Comparison of ENCODE assay signal across 25 mouse cellular contexts in genomic region chr15:84744308-84744707, GRCm38 (mm10). TPM values are rescaled to one million over a fixed set of nuclear protein-coding genes. Genes with fewer than 3 reads are reported as not detected.
DNase-seq lines count a peak whose midpoint lies in the region; ATAC-seq lines count a peak whose summit lies in the region.
"Had no signal": no experiment of that assay in that cellular context is flagged by ENCODE, and none has a peak within 500 bp of the region (broad histone marks: within the 10 kb centered on the region; RNA-seq: fewer than 3 reads in every experiment).

No protein-coding gene starts in this region.

- 15% methylated on average over 2 of the region's 2 CpGs for WGBS in embryonic facial prominence, embryonic 13.5 days
- WGBS in embryonic facial prominence, embryonic 10.5 days, result 16% methylated on average over 2 of the region's 2 CpGs
- WGBS in intestine, embryonic 15.5 days, result 25% methylated on average over 2 of the region's 2 CpGs
- 28% methylated on average over 2 of the region's 2 CpGs for WGBS in intestine, embryonic 16.5 days
- WGBS in liver, embryonic 12.5 days (ENCODE audit: insufficient replicate concordance), result 7% methylated on average over 2 of the region's 2 CpGs
- WGBS in neural tube, embryonic 15.5 days, result 22% methylated on average over 2 of the region's 2 CpGs

- no peaks in the 10 kb centered on the region for H3K4me1 ChIP-seq in embryonic facial prominence, embryonic 13.5 days
- H3K4me1 ChIP-seq in embryonic facial prominence, embryonic 10.5 days, result peaks cover 17% of the 10 kb centered on the region
- no peaks in the 10 kb centered on the region for H3K4me1 ChIP-seq in intestine, embryonic 15.5 days (replicated peaks)
- no peaks in the 10 kb centered on the region for H3K4me1 ChIP-seq in intestine, embryonic 16.5 days (ENCODE audit: control insufficient read depth, insufficient read depth, low read length)
- H3K4me1 ChIP-seq in liver, embryonic 12.5 days, result no peaks in the 10 kb centered on the region
- H3K4me1 ChIP-seq in neural tube, embryonic 15.5 days, result no peaks in the 10 kb centered on the region
- H3K4me1 ChIP-seq: forebrain, embryonic 15.5 days; midbrain, embryonic 13.5 days had no signal

- no peak overlapping the region for H3K4me2 ChIP-seq in embryonic facial prominence, embryonic 13.5 days
- H3K4me2 ChIP-seq in intestine, embryonic 15.5 days (replicated peaks), result no peak overlapping the region
- H3K4me2 ChIP-seq in intestine, embryonic 16.5 days (ENCODE audit: low read depth, low read length), result no peak overlapping the region
- no peak overlapping the region for H3K4me2 ChIP-seq in liver, embryonic 12.5 days
- no peak overlapping the region for H3K4me2 ChIP-seq in neural tube, embryonic 15.5 days
- H3K4me2 ChIP-seq: embryonic facial prominence, embryonic 12.5 days; forebrain, embryonic 15.5 days; hindbrain, embryonic 14.5 days; midbrain, embryonic 13.5 days had no signal

- no peak overlapping the region for H3K4me3 ChIP-seq in embryonic facial prominence, embryonic 13.5 days
- no peak overlapping the region for H3K4me3 ChIP-seq in embryonic facial prominence, embryonic 10.5 days
- H3K4me3 ChIP-seq in intestine, embryonic 15.5 days (replicated peaks), result no peak overlapping the region
- no peak overlapping the region for H3K4me3 ChIP-seq in intestine, embryonic 16.5 days (ENCODE audit: low read length)
- no peak overlapping the region for H3K4me3 ChIP-seq in liver, embryonic 12.5 days
- H3K4me3 ChIP-seq in neural tube, embryonic 15.5 days (replicated peaks), result no peak overlapping the region
- H3K4me3 ChIP-seq: embryonic facial prominence, embryonic 12.5 days; erythroblast, embryonic 14.5 days; forebrain, embryonic 15.5 days; layer of hippocampus, adult 2 months; midbrain, embryonic 13.5 days had no signal

- ATAC-seq in embryonic facial prominence, embryonic 13.5 days (ENCODE audit: insufficient number of reproducible peaks, insufficient read depth, low FRiP score, low TSS enrichment, low read depth), result no peak
- ATAC-seq in intestine, embryonic 15.5 days, result 0 out of 2 replicates have a peak, but pooled peaks have one; percentile 20
- ATAC-seq in intestine, embryonic 16.5 days, result no peak
- ATAC-seq in liver, embryonic 12.5 days, result peak; percentile 54; the same call in 1 of the 2 replicates
- no peak for ATAC-seq in neural tube, embryonic 15.5 days (ENCODE audit: low FRiP score)
- ATAC-seq: CD4-positive, CD25-positive, alpha-beta regulatory T cell, adult 4 months; forebrain, embryonic 15.5 days; inflammation-experienced regulatory T-cells, adult 6 months; midbrain, embryonic 13.5 days had no signal

- H3K27me3 ChIP-seq in embryonic facial prominence, embryonic 13.5 days, result no peaks in the 10 kb centered on the region
- H3K27me3 ChIP-seq in embryonic facial prominence, embryonic 10.5 days (replicated peaks; ENCODE audit: low read depth, poor library complexity, severe bottlenecking), result peaks cover 7% of the 10 kb centered on the region; the same call in 1 of the 2 replicates
- H3K27me3 ChIP-seq in intestine, embryonic 15.5 days (replicated peaks), result no peaks in the 10 kb centered on the region
- H3K27me3 ChIP-seq in intestine, embryonic 16.5 days (replicated peaks; ENCODE audit: control insufficient read depth, insufficient read depth, low read length), result no peaks in the 10 kb centered on the region
- no peaks in the 10 kb centered on the region for H3K27me3 ChIP-seq in liver, embryonic 12.5 days (replicated peaks)
- H3K27me3 ChIP-seq in neural tube, embryonic 15.5 days (replicated peaks), result no peaks in the 10 kb centered on the region
- H3K27me3 ChIP-seq: embryonic facial prominence, embryonic 12.5 days; forebrain, embryonic 15.5 days had no signal

- 0 out of 2 replicates have a peak overlapping the region, but pooled peaks have one; percentile 17 for H3K9ac ChIP-seq in embryonic facial prominence, embryonic 13.5 days
- no peak overlapping the region for H3K9ac ChIP-seq in intestine, embryonic 15.5 days
- no peak overlapping the region for H3K9ac ChIP-seq in intestine, embryonic 16.5 days (ENCODE audit: low read depth, low read length)
- no peak overlapping the region for H3K9ac ChIP-seq in liver, embryonic 12.5 days
- H3K9ac ChIP-seq in neural tube, embryonic 15.5 days (replicated peaks), result no peak overlapping the region
- H3K9ac ChIP-seq: embryonic facial prominence, embryonic 12.5 days; forebrain, embryonic 15.5 days; hindbrain, embryonic 14.5 days; midbrain, embryonic 13.5 days had no signal

- DNase-seq in embryonic facial prominence, embryonic 10.5 days (ENCODE audit: low spot score), result no peak
- DNase-seq in liver, result no peak
- DNase-seq: adrenal gland, postnatal 25 days; cerebellum, adult 8-10 months; cerebellum, postnatal 36 days; gastrocnemius, postnatal 10 days; heart, postnatal 4 days; kidney, adult 9 months; layer of hippocampus, postnatal 36 days; lung, adult 2 months; lung, postnatal 14 days; right cerebral cortex, postnatal 14 days had no signal

- no peak overlapping the region for H3K27ac ChIP-seq in embryonic facial prominence, embryonic 13.5 days
- H3K27ac ChIP-seq in embryonic facial prominence, embryonic 10.5 days (replicated peaks), result no peak overlapping the region
- no peak overlapping the region for H3K27ac ChIP-seq in intestine, embryonic 15.5 days
- no peak overlapping the region for H3K27ac ChIP-seq in intestine, embryonic 16.5 days (ENCODE audit: low read length)
- peak overlapping the region; percentile 30 for H3K27ac ChIP-seq in liver, embryonic 12.5 days
- no peak overlapping the region for H3K27ac ChIP-seq in neural tube, embryonic 15.5 days (replicated peaks)
- H3K27ac ChIP-seq: embryonic facial prominence, embryonic 12.5 days; forebrain, embryonic 15.5 days; hindbrain, embryonic 14.5 days; layer of hippocampus, adult 2 months; midbrain, embryonic 13.5 days had no signal

- H3K9me3 ChIP-seq in embryonic facial prominence, embryonic 13.5 days, result no peaks in the 10 kb centered on the region
- peaks cover 3% of the 10 kb centered on the region; the same call in 1 of the 2 replicates for H3K9me3 ChIP-seq in embryonic facial prominence, embryonic 10.5 days
- H3K9me3 ChIP-seq in intestine, embryonic 15.5 days, result no peaks in the 10 kb centered on the region
- no peaks in the 10 kb centered on the region for H3K9me3 ChIP-seq in intestine, embryonic 16.5 days (ENCODE audit: control insufficient read depth, low read length)
- no peaks in the 10 kb centered on the region for H3K9me3 ChIP-seq in liver, embryonic 12.5 days (replicated peaks)
- H3K9me3 ChIP-seq in neural tube, embryonic 15.5 days (replicated peaks), result 0 out of 2 replicates have a peak, but pooled peaks cover 3% of the 10 kb centered on the region
- H3K9me3 ChIP-seq: embryonic facial prominence, embryonic 12.5 days; forebrain, embryonic 15.5 days; midbrain, embryonic 13.5 days had no signal

- H3K36me3 ChIP-seq in embryonic facial prominence, embryonic 13.5 days, result no peaks in the 10 kb centered on the region
- no peaks in the 10 kb centered on the region for H3K36me3 ChIP-seq in embryonic facial prominence, embryonic 10.5 days (replicated peaks)
- H3K36me3 ChIP-seq in intestine, embryonic 15.5 days, result no peaks in the 10 kb centered on the region
- no peaks in the 10 kb centered on the region for H3K36me3 ChIP-seq in intestine, embryonic 16.5 days (ENCODE audit: control insufficient read depth, insufficient read depth, low read length)
- H3K36me3 ChIP-seq in liver, embryonic 12.5 days, result no peaks in the 10 kb centered on the region
- no peaks in the 10 kb centered on the region for H3K36me3 ChIP-seq in neural tube, embryonic 15.5 days
- H3K36me3 ChIP-seq: embryonic facial prominence, embryonic 12.5 days; forebrain, embryonic 15.5 days; midbrain, embryonic 13.5 days had no signal

RNA-seq across cellular contexts. Expression of gene Arhgap8, which starts 24.5 kb away (rescaled TPM):
- 3.9 and 6.0 TPM in 2 replicates for polyA plus RNA-seq in embryonic facial prominence, embryonic 13.5 days (2015; fragmentation: Nextera tagmentation; extraction: Ambion mirVana)
- 5.9 and 6.6 TPM in 2 replicates for polyA plus RNA-seq in embryonic facial prominence, embryonic 10.5 days (2016; fragmentation: Nextera tagmentation; extraction: Ambion mirVana)
- polyA plus RNA-seq in intestine, embryonic 15.5 days (2015; fragmentation: Nextera tagmentation; extraction: Ambion mirVana), result 12.5 and 14.1 TPM in 2 replicates
- 14.3 and 16.3 TPM in 2 replicates for polyA plus RNA-seq in intestine, embryonic 16.5 days (2015; fragmentation: Nextera tagmentation; extraction: Ambion mirVana)
- 0.88 and 0.91 TPM in 2 replicates for polyA plus RNA-seq in liver, embryonic 12.5 days (2016; fragmentation: Nextera tagmentation; extraction: Ambion mirVana)
- polyA plus RNA-seq in neural tube, embryonic 15.5 days (2015; fragmentation: Nextera tagmentation; extraction: Ambion mirVana), result 2.0 and 10.0 TPM in 2 replicates
- polyA plus RNA-seq: CD4-positive, CD25-positive, alpha-beta regulatory T cell, adult 4 months; erythroblast, embryonic 14.5 days had no signal

Comparison
In these comparisons a context has a peak if more than half of its experiments do, and no peak if none do; other contexts are left out.
1. ATAC-seq: peak in intestine, embryonic 15.5 days (single experiment) and liver, embryonic 12.5 days (single experiment); none in embryonic facial prominence, embryonic 13.5 days (single experiment), intestine, embryonic 16.5 days (single experiment) and neural tube, embryonic 15.5 days (single experiment).